Mouse (Mus musculus) liver, embryonic 14.5 days (tissue): ENCODE data around the gene Abi2. TPM values are rescaled to one million over a fixed set of nuclear protein-coding genes. Genes with fewer than 3 reads are reported as not detected.

Source experiments
- ATAC-seq: fragments of 200-750 bp; cut with Nextera tagmentation; 2 replicates; pipeline ENCODE4 v1.8.0; 2017; ENCODE audit warnings: moderate number of reproducible peaks, mild to moderate bottlenecking, moderate library complexity; ENCODE audit not compliant: insufficient read depth
- DNase-seq, 3 experiments: peaks; one replicate each; pipeline ENCODE4 v3.0.0-alpha.2; 2012 to 2013; ENCODE audit warnings: low read depth in 3 of 3, low spot score in 3 of 3
- H3K27ac ChIP-seq: fragments of 300-500 bp; sonication (generic); 2 replicates; pipeline ENCODE4 v1.5.1; 2014; ENCODE audit warnings: moderate library complexity, mild to moderate bottlenecking, control low read depth, inconsistent platforms
- H3K27me3 ChIP-seq: fragments of 300-500 bp; sonication (generic); 2 replicates; pipeline ENCODE4 v1.6.1; 2014; ENCODE audit warnings: mild to moderate bottlenecking, low read length, moderate library complexity; ENCODE audit not compliant: control insufficient read depth, insufficient read depth
- H3K36me3 ChIP-seq: fragments of 300-500 bp; sonication (generic); replicated peaks from 2 replicates; pipeline ENCODE4 v1.6.1; 2014; ENCODE audit warnings: low read depth; ENCODE audit not compliant: control insufficient read depth, insufficient read depth
- H3K4me1 ChIP-seq, 2 experiments: fragments of 200-500 bp in 1 of 2; fragments of 300-500 bp in 1 of 2; sonication (generic) in 1 of 2; replicated peaks; 2 replicates each; pipeline ENCODE4 v1.6.1; 2012 to 2014; ENCODE audit warnings: antibody characterized with exemption in 1 of 2, inconsistent platforms in 1 of 2, low read length in 1 of 2; ENCODE audit not compliant: control insufficient read depth in 2 of 2, insufficient read depth in 2 of 2
- H3K4me2 ChIP-seq: fragments of 300-500 bp; sonication (generic); 2 replicates; pipeline ENCODE4 v1.6.1; 2014; ENCODE audit warnings: low read depth, mild to moderate bottlenecking, control low read depth, moderate library complexity
- H3K4me3 ChIP-seq, 2 experiments: fragments of 200-500 bp in 1 of 2; fragments of 300-500 bp in 1 of 2; sonication (generic) in 1 of 2; 2 replicates each; pipeline ENCODE4 v1.5.1; 2012 to 2014; ENCODE audit warnings: low read depth in 2 of 2, low read length in 2 of 2, mild to moderate bottlenecking in 2 of 2, control low read depth in 1 of 2, inconsistent platforms in 1 of 2, moderate library complexity in 1 of 2; ENCODE audit not compliant: insufficient read depth in 1 of 2
- H3K9ac ChIP-seq: fragments of 300-500 bp; sonication (generic); replicated peaks from 2 replicates; pipeline ENCODE4 v1.6.1; 2014; ENCODE audit warnings: mild to moderate bottlenecking, control low read depth, moderate library complexity
- H3K9me3 ChIP-seq: fragments of 300-500 bp; sonication (generic); 2 replicates; pipeline ENCODE4 v1.6.1; 2016; ENCODE audit warnings: low read length, mixed read lengths; ENCODE audit not compliant: control insufficient read depth
- CTCF ChIP-seq: IDR thresholded peaks from 2 replicates; pipeline ENCODE4 v1.5.1; 2016; ENCODE audit warnings: antibody characterized with exemption, low read depth, control low read depth
- EP300 ChIP-seq: IDR thresholded peaks from 2 replicates; pipeline ENCODE4 v1.6.1; 2016; ENCODE audit warnings: antibody characterized with exemption, low read depth
- WGBS: fragments of 180-500 bp; shearing (Covaris S2); extraction: QIAGEN DNeasy Blood & Tissue Kit; methylation state at CpG from one replicate; pipeline ENCODE4 v1.1.7; 2014; ENCODE audit not compliant: insufficient replicate concordance; 5-methylcytosine and 5-hydroxymethylcytosine counted together
- polyA plus RNA-seq, 2 experiments: library from polyadenylated mRNA; depleted of rRNA in 1 of 2; stranded (reverse) in 1 of 2; unstranded in 1 of 2; fragments of >200 nt; fragmentation: Nextera tagmentation in 1 of 2; extraction: Ambion mirVana in 1 of 2; gene quantifications; 2 replicates each; pipeline versions ENCODE4 v1.2.1 to v1.2.3; 2012 to 2014

Abi2 gene
- polyA plus RNA-seq (2012; rRNA removed) (1.6 and 1.9 TPM in 2 replicates), polyA plus RNA-seq (2014; fragmentation: Nextera tagmentation; extraction: Ambion mirVana) (3.0 and 3.3 TPM in 2 replicates)

DNA sequence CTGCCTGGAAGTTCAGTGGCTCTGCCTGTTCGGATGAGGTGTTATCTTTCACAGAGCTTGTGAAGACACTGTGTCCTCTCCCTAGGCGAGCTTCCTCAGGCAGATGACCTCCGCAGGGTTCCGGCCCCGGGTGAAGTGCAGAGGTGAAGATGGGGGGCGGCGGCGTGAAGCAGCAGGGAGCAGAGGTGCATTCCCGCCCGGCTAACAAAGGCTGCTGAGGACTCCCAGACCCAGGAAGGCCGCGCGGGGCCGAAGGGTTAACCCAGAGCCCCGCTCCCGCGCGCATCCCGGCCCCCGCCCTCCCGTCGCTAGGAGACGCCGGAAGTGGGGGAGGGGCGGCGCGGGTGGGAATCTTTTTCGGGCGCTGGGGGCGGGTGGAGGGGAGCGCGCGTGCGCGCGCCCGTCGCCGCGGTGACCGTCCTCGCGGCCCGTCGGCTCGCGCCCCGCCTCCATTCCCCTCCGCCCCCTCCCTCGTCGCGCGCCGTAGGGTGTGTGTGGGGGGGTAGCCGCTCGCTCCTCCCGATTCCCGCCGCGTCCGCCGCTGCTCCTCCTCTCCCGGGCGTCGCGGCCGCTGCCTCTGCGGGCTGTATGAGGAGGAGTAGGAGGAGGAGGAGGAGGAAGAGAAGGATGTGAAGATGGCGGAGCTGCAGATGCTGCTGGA, at the start of gene Abi2:
TSS of gene Abi2 (plus strand) at position 452 of the 661 bp plus-strand sequence.
- Histone ChIP-seq H3K36me3 (no peaks in the 10 kb centered on the region), H3K4me1 (peaks cover 0 to 4% of the 10 kb centered on the region in 2 experiments; a peak in 3 of 4 replicates), H3K9me3 (no peaks in the 10 kb centered on the region), H3K27me3 (no peaks in the 10 kb centered on the region), H3K9ac (peak within 1 kb of the TSS; percentile 73), H3K27ac (peak within 1 kb of the TSS; percentile 42), H3K4me3 (peak within 1 kb of the TSS; percentile 75 to 86), H3K4me2 (peak within 1 kb of the TSS; percentile 91)
- peak; percentile 88 for ATAC-seq
- no peak for TF ChIP-seq CTCF
- TF ChIP-seq EP300, result no peak; the same call in 1 of the 2 replicates
- peak; percentile 53 to 63 (median 61) for DNase-seq
- 1% methylated on average over 59 of the region's 69 CpGs for WGBS

DNA sequence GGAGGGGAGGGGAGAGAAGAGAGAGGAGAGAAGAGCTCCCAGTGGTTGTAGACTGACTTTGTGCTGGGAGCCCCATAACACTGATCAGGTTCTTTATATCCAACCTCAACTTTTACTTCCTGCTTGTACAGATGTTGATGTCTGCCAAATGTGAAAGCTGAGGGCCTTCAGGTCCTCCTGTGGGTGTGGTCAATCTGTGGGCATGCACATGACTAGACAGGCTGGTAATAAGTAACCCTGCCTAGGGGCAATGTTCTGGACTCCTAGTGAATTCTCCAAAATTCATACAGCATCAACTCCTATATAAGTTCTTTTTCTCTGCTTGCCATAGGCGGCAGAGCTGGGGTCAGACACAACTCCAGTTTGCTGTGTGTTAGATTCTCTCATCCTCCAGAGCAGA, 47.8 kb upstream of the Abi2 start:
- WGBS, result 84% methylated on average over 1 of the region's 1 CpGs
- DNase-seq (no peak), ATAC-seq (no peak)
- H3K4me2 ChIP-seq, result no peak overlapping the region
- no peaks in the 10 kb centered on the region for H3K9me3 ChIP-seq
- H3K4me3 ChIP-seq, result no peak overlapping the region
- peaks cover 2% of the 10 kb centered on the region; the same call in 1 of the 2 replicates for H3K36me3 ChIP-seq
- H3K27me3 ChIP-seq, result no peaks in the 10 kb centered on the region
- TF ChIP-seq CTCF, result no peak
- no peak for TF ChIP-seq EP300
- no peak overlapping the region for H3K27ac ChIP-seq
- H3K9ac ChIP-seq, result no peak overlapping the region
- H3K4me1 ChIP-seq, result no peaks in the 10 kb centered on the region

DNA sequence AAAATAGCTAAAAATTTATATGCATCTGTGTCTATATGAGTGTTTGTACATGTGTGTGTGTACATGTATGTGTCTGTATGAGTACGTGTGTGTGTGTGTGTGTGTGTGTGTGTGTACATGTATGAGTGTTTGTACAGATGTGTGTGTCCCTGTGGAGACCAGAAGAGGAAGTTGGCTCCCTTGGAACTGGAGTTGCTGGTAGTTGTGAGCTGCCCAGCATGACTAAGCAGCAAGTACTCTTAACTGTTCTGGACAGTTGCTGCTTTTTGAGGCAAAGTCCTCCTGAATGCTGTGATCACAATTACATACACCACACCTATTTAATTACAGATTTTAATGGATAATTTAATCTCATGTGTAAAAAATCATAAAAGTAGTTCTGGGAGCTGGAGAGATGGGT, 32.9 kb upstream of the Abi2 start:
- DNase-seq (no peak), ATAC-seq (no peak)
- Histone ChIP-seq H3K4me3 (no peak overlapping the region), H3K9ac (no peak overlapping the region), H3K4me2 (no peak overlapping the region), H3K4me1 (no peaks in the 10 kb centered on the region), H3K36me3 (peaks cover 3% of the 10 kb centered on the region), H3K27ac (no peak overlapping the region), H3K9me3 (no peaks in the 10 kb centered on the region), H3K27me3 (no peaks in the 10 kb centered on the region)
- no peak for TF ChIP-seq CTCF
- no peak for TF ChIP-seq EP300
- WGBS, result 65% methylated on average over 1 of the region's 1 CpGs

DNA sequence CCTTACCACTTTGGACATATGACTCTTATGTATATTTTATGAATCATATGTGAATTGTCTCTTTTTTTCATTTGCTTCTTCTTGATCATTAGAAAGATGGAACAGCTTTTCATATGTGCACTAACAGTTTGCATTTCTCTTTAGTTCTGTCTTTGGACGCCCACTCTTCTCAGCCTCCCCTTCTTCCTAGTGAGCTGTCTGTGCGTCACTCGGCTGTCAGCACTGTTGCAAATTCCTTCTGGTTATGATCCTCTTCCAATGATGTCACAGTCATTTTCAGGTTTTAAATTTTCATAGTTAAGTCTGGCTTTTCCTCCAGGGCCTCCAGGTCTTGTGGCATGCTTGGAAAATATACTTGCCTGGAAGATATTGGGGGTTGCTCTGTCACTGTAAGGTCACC, 27.5 kb upstream of the Abi2 start:
- no peaks in the 10 kb centered on the region for H3K27me3 ChIP-seq
- no peaks in the 10 kb centered on the region for H3K9me3 ChIP-seq
- TF ChIP-seq EP300 (no peak), CTCF (no peak)
- no peak overlapping the region for H3K9ac ChIP-seq
- no peak overlapping the region for H3K27ac ChIP-seq
- no peak overlapping the region for H3K4me2 ChIP-seq
- no peaks in the 10 kb centered on the region for H3K4me1 ChIP-seq
- no peak for ATAC-seq
- H3K36me3 ChIP-seq, result no peaks in the 10 kb centered on the region; the same call in none of the 2 replicates
- H3K4me3 ChIP-seq, result no peak overlapping the region
- 78% methylated on average over 3 of the region's 3 CpGs for WGBS
- no peak for DNase-seq

DNA sequence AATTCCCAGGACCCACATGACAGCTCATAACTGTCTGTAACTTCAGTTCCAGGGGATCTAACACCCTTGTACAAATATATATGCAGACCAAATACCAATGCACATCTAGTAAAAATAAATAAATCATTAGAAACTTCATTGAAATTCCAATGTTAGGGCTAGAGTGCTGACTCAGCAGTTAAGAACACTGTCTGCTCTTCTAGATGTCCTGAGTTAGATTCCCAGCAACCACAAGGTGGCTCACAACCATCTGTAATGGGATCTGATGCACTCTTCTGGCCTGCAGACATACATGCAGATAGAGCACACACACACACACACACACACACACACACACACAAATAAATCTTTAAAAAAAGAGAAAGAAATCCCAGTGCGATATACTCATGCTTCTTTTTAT, 4.6 kb upstream of the Abi2 start:
- Histone ChIP-seq H3K4me3 (no peak overlapping the region), H3K36me3 (no peaks in the 10 kb centered on the region), H3K27ac (no peak overlapping the region), H3K9me3 (no peaks in the 10 kb centered on the region), H3K27me3 (no peaks in the 10 kb centered on the region), H3K4me1 (peaks cover 0 to 2% of the 10 kb centered on the region in 2 experiments; a peak in 1 of 4 replicates), H3K9ac (no peak overlapping the region), H3K4me2 (no peak overlapping the region)
- TF ChIP-seq CTCF (peak; percentile 20; the same call in 1 of the 2 replicates), EP300 (no peak)
- DNase-seq, result no peak
- WGBS, result 76% methylated on average over 1 of the region's 1 CpGs
- no peak for ATAC-seq
